Mouse (Mus musculus): ENCODE measurements around the gene Rab3b. TPM values are rescaled to one million over a fixed set of nuclear protein-coding genes. Genes with fewer than 3 reads are reported as not detected.

Gene Rab3b
- polyA plus RNA-seq, 1 experiment, result 17.0 TPM

DNA sequence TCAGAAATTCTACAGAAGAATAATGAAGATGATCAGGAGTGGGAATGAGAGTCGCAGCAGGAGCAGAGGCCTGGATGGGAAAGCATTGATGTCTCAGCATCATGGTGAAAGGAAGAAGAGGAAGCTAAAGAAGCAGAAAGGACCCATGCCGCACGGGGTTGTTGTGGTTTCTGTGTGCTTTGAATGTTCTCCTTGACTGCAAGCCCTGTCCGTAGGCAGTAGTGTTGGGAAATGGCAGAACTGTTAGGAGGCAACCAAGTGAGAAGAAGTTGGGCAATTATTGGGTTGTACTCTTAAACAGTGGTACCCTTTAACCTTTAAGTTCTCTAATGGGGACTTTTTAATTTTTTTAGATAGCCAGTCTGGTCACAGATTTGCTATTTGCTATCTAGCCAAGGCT, 56.0 kb downstream of the Rab3b start:
- Histone ChIP-seq H3K36me3 (ENCODE audit: control insufficient read depth, insufficient read depth, low read length, poor library complexity, severe bottlenecking) (no peaks in the 10 kb centered on the region), H3K4me3 (ENCODE audit: low read depth, low read length) (no peak overlapping the region), H3K9ac (ENCODE audit: low read depth, poor library complexity, severe bottlenecking) (no peak overlapping the region), H3K9me3 (replicated peaks; ENCODE audit: control insufficient read depth, insufficient read depth, low read length, poor library complexity, severe bottlenecking) (no peaks in the 10 kb centered on the region), H3K27me3 (ENCODE audit: control insufficient read depth, insufficient read depth, low read length, poor library complexity, severe bottlenecking) (no peaks in the 10 kb centered on the region), H3K27ac (ENCODE audit: insufficient read depth, low read length) (no peak overlapping the region), H3K4me1 (ENCODE audit: control insufficient read depth, insufficient read depth, low read length) (no peaks in the 10 kb centered on the region)
- TF ChIP-seq CTCF (IDR thresholded peaks at IDR 0.05; ENCODE audit: low read depth, low read length) (no peak), EP300 (IDR thresholded peaks at IDR 0.05; ENCODE audit: insufficient read depth, low read depth, low read length) (no peak), POLR2A (IDR thresholded peaks at IDR 0.05; ENCODE audit: insufficient read depth, low read length) (no peak)

DNA sequence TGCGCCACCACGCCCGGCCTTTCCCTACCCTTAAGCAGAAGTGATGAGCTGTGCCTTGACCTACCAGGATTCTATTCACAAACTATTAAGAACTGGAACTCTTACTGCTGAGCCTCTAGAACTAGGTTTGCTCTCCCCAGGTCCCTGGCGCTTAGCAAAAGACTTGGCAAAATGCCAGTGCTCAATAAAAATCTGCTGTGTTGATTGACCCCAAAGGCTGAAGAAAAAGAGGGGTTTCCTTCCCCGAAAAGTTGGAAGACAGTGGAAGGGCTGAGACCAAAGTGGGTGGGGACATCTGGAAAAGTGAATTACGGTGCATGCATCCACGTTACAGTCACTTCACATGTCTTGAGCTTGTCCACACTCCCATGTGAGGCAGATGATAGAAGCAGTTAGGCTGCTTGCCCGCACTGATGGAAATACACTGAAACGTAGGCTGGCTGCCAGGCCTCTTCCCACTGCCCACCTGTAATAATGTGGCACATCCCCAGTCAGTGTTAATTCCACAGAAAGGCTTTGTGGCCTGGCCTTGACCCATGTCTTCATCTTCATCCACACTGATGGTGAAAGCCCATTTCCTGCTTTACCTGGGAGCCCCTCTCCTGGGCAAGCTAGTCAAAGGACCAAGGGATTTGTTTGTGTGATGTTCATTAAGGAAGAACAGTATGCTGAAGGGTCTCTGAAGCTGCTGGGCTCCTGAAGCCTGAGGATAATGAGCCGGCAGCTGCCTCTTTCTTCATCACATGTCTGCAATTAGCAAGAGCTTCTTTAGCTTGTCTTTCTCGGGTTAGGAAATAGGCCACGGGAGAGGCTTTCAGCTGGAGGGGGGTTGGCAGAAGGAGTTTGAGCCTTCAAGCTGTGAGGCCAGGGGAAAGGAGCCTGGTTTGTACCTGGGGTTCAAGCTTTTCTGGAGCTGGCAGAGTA, 59.2 kb downstream of the Rab3b start:
- no peaks in the 10 kb centered on the region for H3K9me3 ChIP-seq (replicated peaks; ENCODE audit: control insufficient read depth, insufficient read depth, low read length, poor library complexity, severe bottlenecking)
- H3K9ac ChIP-seq (ENCODE audit: low read depth, poor library complexity, severe bottlenecking), result no peak overlapping the region
- H3K36me3 ChIP-seq (ENCODE audit: control insufficient read depth, insufficient read depth, low read length, poor library complexity, severe bottlenecking), result no peaks in the 10 kb centered on the region
- TF ChIP-seq POLR2A (IDR thresholded peaks at IDR 0.05; ENCODE audit: insufficient read depth, low read length) (no peak), EP300 (IDR thresholded peaks at IDR 0.05; ENCODE audit: insufficient read depth, low read depth, low read length) (no peak), CTCF (IDR thresholded peaks at IDR 0.05; ENCODE audit: low read depth, low read length) (no peak)
- no peaks in the 10 kb centered on the region for H3K27me3 ChIP-seq (ENCODE audit: control insufficient read depth, insufficient read depth, low read length, poor library complexity, severe bottlenecking)
- H3K4me3 ChIP-seq (ENCODE audit: low read depth, low read length), result no peak overlapping the region
- no peaks in the 10 kb centered on the region for H3K4me1 ChIP-seq (ENCODE audit: control insufficient read depth, insufficient read depth, low read length)
- no peak overlapping the region for H3K27ac ChIP-seq (ENCODE audit: insufficient read depth, low read length)

DNA sequence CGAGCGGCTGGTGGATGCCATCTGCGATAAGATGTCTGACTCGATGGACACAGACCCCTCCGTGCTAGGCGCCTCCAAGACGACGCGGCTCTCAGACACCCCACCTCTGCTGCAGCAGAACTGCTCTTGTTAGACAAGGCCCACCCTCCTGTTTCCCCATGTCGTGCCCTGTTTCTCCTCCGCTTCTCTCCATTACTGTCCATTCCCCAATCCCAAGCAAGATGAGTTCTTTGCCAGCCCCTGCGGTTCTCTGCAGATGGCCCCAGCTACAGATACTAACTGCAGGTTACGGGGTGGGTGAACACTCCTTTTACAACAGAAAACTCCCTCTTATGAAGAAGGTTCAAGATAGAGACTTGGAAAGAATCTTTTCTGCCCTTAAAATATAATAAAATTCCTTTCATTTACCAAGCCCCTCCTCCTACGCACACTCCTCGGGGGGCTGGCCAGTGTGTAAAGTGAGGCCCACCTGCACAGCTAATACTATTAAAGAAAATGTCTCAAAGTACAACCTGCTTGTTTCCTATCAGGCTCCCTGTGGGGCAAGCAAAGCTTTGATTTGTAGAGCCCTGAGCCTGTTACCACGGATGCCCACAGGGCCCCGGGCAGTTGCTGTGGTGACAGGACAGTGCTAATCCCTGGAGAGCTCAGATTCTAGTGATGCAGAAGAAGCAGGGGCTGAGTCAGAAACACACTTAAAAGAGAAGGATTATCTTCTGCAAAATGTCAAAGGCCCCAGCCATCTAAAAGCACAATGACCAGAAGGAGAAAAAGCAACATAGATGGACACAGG, 62.0 kb downstream of the Rab3b start:
- no peaks in the 10 kb centered on the region for H3K4me1 ChIP-seq (ENCODE audit: control insufficient read depth, insufficient read depth, low read length)
- no peaks in the 10 kb centered on the region for H3K9me3 ChIP-seq (replicated peaks; ENCODE audit: control insufficient read depth, insufficient read depth, low read length, poor library complexity, severe bottlenecking)
- no peaks in the 10 kb centered on the region for H3K27me3 ChIP-seq (ENCODE audit: control insufficient read depth, insufficient read depth, low read length, poor library complexity, severe bottlenecking)
- no peak overlapping the region for H3K9ac ChIP-seq (ENCODE audit: low read depth, poor library complexity, severe bottlenecking)
- TF ChIP-seq EP300 (IDR thresholded peaks at IDR 0.05; ENCODE audit: insufficient read depth, low read depth, low read length) (no peak), POLR2A (IDR thresholded peaks at IDR 0.05; ENCODE audit: insufficient read depth, low read length) (no peak), CTCF (IDR thresholded peaks at IDR 0.05; ENCODE audit: low read depth, low read length) (no peak)
- H3K36me3 ChIP-seq (ENCODE audit: control insufficient read depth, insufficient read depth, low read length, poor library complexity, severe bottlenecking), result no peaks in the 10 kb centered on the region
- H3K27ac ChIP-seq (ENCODE audit: insufficient read depth, low read length), result no peak overlapping the region
- no peak overlapping the region for H3K4me3 ChIP-seq (ENCODE audit: low read depth, low read length)

DNA sequence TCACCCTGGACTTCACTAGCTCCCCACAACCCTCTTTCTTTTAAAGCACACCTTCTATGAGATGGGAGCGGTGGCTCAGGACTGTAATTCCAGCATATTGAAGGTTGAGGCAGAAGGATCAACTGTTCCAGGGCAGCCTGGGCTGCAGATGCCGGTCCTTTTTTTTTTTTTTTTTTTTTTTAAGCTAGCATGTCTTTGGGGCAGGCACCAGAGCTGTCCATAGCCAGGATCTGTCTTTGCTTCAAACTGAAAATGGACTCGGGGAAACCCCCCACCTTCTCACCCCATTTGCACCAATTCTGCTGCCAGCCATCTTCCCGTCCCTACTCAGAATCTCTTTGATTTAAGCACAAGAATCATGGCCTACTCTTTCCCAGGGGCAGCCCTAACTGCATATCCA, 63.3 kb downstream of the Rab3b start:
- Histone ChIP-seq H3K9me3 (replicated peaks; ENCODE audit: control insufficient read depth, insufficient read depth, low read length, poor library complexity, severe bottlenecking) (no peaks in the 10 kb centered on the region), H3K27ac (ENCODE audit: insufficient read depth, low read length) (no peak overlapping the region), H3K4me3 (ENCODE audit: low read depth, low read length) (no peak overlapping the region), H3K27me3 (ENCODE audit: control insufficient read depth, insufficient read depth, low read length, poor library complexity, severe bottlenecking) (no peaks in the 10 kb centered on the region), H3K4me1 (ENCODE audit: control insufficient read depth, insufficient read depth, low read length) (no peaks in the 10 kb centered on the region), H3K36me3 (ENCODE audit: control insufficient read depth, insufficient read depth, low read length, poor library complexity, severe bottlenecking) (no peaks in the 10 kb centered on the region), H3K9ac (ENCODE audit: low read depth, poor library complexity, severe bottlenecking) (no peak overlapping the region)
- no peak for TF ChIP-seq CTCF (IDR thresholded peaks at IDR 0.05; ENCODE audit: low read depth, low read length)
- no peak for TF ChIP-seq POLR2A (IDR thresholded peaks at IDR 0.05; ENCODE audit: insufficient read depth, low read length)
- no peak for TF ChIP-seq EP300 (IDR thresholded peaks at IDR 0.05; ENCODE audit: insufficient read depth, low read depth, low read length)

DNA sequence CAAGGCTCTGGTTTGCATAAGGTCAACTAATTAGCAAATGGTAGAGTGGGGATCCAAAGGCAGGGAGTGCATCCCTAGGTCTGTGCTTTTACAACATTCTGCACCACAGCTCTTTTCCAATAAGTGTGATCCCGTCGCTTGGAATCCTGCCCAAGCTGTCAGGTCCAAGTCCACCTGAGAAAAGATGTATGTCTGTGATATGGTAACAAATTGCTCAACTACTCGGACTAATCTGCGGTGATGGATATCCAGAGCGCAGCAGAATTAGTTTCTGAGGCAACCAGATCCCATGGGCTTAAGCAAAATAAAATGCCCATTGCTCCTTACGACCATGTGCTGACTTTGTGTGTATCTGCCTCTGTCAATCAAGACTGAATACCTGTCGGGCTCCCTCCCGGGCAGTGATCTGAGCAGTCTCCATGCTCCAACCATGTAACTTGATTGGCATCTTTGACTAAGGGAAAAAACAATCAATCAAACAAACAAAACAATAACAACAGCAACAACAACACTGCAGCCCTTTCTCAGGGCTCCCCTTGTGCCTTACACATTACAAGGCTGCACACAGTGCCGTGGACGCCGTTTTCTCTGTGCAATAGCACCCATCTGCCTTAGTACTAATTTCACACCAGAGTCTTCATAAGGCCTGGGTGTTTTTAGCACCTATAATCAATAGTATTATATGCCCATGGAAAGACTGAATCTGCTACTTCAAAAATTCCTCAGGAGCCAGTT, 64.3 kb downstream of the Rab3b start:
- TF ChIP-seq EP300 (IDR thresholded peaks at IDR 0.05; ENCODE audit: insufficient read depth, low read depth, low read length) (no peak), CTCF (IDR thresholded peaks at IDR 0.05; ENCODE audit: low read depth, low read length) (no peak), POLR2A (IDR thresholded peaks at IDR 0.05; ENCODE audit: insufficient read depth, low read length) (no peak)
- Histone ChIP-seq H3K9ac (ENCODE audit: low read depth, poor library complexity, severe bottlenecking) (no peak overlapping the region), H3K4me3 (ENCODE audit: low read depth, low read length) (no peak overlapping the region), H3K9me3 (replicated peaks; ENCODE audit: control insufficient read depth, insufficient read depth, low read length, poor library complexity, severe bottlenecking) (no peaks in the 10 kb centered on the region), H3K27me3 (ENCODE audit: control insufficient read depth, insufficient read depth, low read length, poor library complexity, severe bottlenecking) (no peaks in the 10 kb centered on the region), H3K27ac (ENCODE audit: insufficient read depth, low read length) (no peak overlapping the region), H3K36me3 (ENCODE audit: control insufficient read depth, insufficient read depth, low read length, poor library complexity, severe bottlenecking) (no peaks in the 10 kb centered on the region), H3K4me1 (ENCODE audit: control insufficient read depth, insufficient read depth, low read length) (no peaks in the 10 kb centered on the region)

Data from ES-Bruce4 (cell line).